Mouse (Mus musculus) heart, adult 18-20 months (tissue): Measurements from ENCODE around the gene Zfp113. TPM values are rescaled to one million over a fixed set of nuclear protein-coding genes. Genes with fewer than 3 reads are reported as not detected.

ENCODE experiments used
- DNase-seq, 2 experiments: peaks; one replicate each; pipeline ENCODE4 v3.0.0; 2021 to 2022; ENCODE audit warnings: mixed read lengths in 1 of 2
- long read RNA-seq, 2 experiments: library from polyadenylated mRNA; stranded (forward); transcript quantifications; one replicate each; pipeline ENCODE4 v2.0.0; 2021
- total RNA-seq, 2 experiments: library from RNA; stranded (reverse); gene quantifications; 2 replicates each; pipeline ENCODE4 v1.2.3; 2021

Zfp113 gene
- 1 to 10 TPM; 6.8 to 8.0 TPM for total RNA-seq
- long read RNA-seq, experiment 1, full-length matches to known transcripts = 4 of 4 reads
- long read RNA-seq, experiment 1, partial matches to known transcripts = 0 of 4 reads
- long read RNA-seq, experiment 1, other reads (novel, unspliced or antisense) = 0 of 4 reads
- long read RNA-seq, experiment 2, full-length matches to known transcripts = 4 of 4 reads
- long read RNA-seq, experiment 2, partial matches to known transcripts = 0 of 4 reads
- long read RNA-seq, experiment 2, other reads (novel, unspliced or antisense) = 0 of 4 reads

DNA sequence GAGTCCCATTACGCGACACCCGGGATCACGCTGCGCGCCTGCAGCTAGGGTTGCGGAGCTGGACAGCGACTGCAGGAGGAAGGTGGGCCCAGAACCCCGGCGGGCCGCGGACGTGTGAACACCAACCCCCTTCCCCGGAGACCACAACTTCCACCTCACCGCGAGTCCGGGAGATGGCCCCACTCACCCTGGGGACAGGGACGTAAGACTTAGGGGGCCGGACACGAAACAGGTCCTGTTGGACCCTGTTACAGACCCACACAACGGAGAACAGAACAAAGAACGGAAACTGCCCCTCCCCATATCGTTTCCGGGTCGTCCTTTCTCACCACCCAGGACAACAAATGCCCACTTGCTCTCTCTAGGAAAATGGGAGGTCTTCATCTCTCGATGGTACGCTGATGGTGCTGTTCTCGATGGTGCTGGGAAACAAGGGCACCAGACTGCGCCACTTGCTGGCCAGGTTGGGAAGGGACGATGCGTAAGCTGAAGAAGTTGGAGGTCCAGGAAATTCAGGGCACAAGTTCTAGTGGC is at the start of gene Zfp113:
Zfp113 (minus strand) TSS at position 302 of the 534 bp plus-strand sequence.
- peak; percentile 92 to 95 for DNase-seq

GRCm38 (mm10) chr5:138202086-138202485 is 46.5 kb upstream of the Zfp113 start:
- no peak for DNase-seq

GRCm38 (mm10) chr5:138199576-138199975 is 44.0 kb upstream of the Zfp113 start:
- DNase-seq = no peak

- no peak for DNase-seq
These were observed 39.9 kb upstream of the Zfp113 start for GRCm38 (mm10) chr5:138195463-138195862.

DNA sequence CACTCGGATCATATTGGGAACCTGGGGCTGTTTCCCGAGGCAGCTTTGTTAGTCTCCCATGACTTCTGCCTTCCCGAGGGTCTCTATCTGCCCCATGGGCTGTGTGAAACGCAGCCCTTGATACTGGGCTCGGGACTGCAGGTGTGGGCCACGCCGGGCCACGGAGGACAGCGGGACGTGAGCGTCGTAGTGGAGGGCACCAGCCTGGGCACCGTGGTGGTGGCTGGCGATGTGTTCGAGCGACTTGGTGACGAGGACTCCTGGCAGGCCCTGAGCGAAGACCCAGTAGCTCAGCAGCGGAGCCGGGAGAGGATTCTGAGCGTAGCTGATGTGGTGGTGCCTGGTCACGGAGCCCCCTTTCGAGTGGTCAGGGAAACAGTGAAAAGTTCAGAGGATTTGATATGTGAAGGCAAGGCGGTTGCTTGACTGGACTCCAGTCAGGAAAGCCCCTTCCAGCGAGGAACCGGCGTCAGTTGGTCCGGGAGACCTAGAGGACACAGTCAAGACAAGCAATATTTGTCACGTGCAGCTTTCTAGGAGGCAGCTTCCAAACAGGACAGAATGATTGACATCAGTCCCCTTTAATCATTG is 39.3 kb upstream of the Zfp113 start:
- peak; percentile 31 to 58 for DNase-seq

GRCm38 (mm10) chr5:138193771-138194727 is 38.5 kb upstream of the Zfp113 start, which contains the start of gene Mblac1:
Gene Mblac1 (plus strand): TSS chr5:138194314.
- DNase-seq = peak; percentile 90 to 94

DNA sequence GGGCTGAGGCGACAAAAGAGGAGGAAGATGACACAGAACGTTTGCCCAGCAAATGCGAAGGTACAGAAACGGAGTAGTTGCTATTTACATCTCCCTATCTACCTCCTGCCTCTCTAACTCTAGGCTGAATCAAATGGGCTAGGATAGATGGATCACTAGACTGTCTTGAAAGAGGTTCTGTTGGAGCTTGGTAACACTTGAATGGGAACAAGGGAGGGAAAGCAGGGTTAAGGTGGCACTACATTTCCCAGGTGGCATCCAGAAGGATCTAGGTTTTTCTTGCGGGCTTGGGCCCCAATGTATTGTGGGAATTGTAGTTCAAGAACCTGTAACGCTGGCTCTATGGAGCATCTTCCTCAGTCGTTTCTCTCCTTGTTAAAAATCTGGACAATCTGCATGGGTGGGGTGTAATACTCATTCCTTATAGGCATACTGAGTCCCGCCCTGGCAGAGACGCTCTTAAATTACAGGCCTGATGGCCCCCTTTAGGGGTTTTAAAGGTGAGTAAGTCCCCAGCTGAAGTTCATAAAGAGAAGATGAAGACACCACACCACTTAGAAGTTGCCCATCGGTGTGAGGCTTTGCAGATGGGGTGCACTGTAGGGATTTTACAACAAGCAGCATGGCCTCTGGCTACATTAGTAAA is 32.2 kb upstream of the Zfp113 start:
- DNase-seq = peak; percentile 87 to 89

DNA sequence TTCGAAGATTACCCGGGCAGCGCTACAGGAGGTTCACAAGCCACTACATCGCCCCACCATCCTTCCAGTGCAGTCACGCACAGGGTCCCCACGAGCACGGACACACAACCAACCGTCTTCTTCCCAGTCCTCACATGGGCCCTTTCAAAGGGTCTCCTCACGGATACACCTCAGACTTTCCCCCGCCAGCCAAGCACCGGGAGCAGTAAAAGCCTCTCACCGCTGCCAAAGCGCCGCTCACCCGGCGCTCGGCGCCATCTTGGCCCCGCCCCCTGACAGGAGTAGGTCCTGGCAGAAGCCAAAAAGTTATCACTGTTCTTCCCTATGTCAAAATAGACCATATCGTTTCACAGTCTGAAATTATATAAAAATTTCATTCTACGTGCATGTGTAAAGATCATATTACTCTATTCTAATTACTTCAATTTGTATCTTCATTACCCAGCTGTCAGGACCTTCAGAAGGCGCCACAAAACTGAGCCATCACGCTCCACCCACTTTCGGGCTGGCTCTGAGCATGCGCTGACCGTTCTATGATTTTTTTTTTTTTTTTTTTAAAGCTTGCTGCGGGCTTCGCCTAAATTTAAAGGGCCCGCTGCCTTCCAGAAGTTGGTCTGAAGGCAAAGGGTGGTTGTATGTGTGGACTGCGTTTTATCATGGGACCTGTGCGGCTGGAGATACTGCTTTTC is 31.6 kb upstream of the Zfp113 start, which contains the start of the genes Taf6 and Cnpy4:
Taf6 (minus strand) TSS at position 502 of the 689 bp plus-strand sequence.
Cnpy4 (plus strand) TSS at position 536 of the 689 bp plus-strand sequence.
- DNase-seq = peak; percentile 90 to 93

- no peak for DNase-seq
These were observed 17.7 kb upstream of the Zfp113 start for GRCm38 (mm10) chr5:138173217-138173616.

DNA sequence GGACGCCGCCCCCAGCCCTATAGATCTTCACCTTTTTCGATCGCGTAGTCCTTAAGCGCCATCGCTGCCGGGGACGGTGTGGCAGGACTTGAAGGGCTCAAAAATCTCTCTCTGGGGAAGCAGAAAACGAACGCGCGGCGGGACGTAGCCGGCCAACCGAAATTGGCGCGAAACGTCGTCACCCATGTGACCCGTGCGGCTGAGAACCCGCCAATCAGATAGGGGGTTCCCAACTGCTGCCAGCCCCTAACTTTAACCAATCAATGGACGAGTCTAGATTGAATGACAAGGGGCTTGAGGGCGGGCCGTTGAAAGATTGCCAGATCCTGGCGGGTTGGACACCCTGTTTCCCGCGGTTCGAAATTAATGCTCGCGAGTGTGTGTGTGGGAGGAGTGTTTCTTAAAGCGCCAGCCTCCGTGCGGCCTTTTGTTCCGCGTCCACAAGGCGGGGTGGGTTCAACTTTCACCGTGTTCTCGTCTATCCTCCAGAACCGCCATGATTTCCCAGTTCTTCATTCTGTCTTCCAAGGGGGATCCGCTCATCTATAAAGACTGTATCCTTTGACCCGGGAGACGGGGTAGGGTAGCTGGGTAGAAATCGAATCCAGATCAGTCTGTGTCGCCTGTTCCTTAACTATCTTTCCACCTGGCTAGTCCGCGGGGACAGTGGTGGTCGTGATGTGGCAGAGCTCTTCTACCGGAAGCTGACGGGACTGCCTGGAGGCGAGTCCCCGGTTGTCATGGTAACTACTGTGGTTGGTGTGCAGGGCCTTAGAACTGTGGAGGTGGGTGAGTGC is 16.3 kb upstream of the Zfp113 start, which contains the start of the genes Ap4m1 and Mcm7:
Ap4m1 (plus strand) TSS at position 308 of the 797 bp plus-strand sequence.
Mcm7 (minus strand) TSS at position 728 of the 797 bp plus-strand sequence.
- peak; percentile 99 to 100 for DNase-seq

DNA sequence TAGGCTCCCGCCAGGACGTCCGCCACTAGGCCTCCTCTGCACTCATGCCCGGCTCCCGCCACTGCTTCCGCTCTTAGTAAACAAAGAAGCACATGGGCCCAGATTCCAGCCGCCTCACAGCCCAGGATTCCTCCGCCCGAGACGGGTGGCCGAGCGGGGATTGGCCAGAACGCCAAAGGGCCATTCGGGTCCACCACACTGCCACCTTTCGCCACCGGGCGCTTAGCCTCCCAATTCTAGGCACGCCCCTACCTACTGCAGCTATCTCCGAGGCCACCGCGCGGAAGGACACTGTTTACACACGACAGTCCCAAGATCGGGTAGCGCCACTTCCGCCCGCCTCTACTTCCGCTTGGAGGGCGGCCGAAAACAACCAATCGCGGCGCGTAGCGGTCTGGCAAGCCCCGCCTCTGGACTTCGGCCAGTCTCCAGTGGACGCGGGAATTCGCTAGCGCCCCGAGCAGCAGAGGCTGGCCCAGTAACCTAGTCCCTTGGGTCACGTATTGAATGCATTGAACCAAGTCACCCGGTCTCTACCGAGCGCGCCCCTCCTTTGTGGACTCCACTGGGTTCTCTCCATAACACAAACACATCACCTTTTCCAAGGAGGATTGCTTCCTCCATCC is 15.5 kb upstream of the Zfp113 start:
- peak; percentile 97 to 98 for DNase-seq

DNA sequence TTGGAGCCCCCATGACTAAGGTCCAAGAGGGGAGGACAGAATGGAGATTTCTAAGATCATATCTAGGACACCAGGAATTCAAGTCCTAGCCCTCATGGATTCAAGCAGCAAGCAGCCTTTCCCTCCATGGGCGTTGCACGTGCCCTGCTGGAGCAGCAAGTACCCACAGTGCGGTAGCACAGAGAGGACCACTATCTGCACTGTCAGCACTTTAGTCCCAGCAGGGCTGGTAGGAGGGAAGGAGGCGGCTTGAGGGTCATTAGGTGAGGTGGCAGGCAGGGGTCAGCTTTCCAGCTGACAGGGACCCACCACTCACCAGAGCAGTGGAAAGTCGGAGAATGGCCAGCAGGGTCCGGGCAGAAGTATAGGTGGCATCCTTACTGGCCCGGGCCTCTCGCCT is 10.1 kb upstream of the Zfp113 start:
- DNase-seq = no peak

- DNase-seq = no peak
These were observed 8.1 kb upstream of the Zfp113 start for GRCm38 (mm10) chr5:138163610-138164009.

GRCm38 (mm10) chr5:138163046-138163445 is 7.5 kb upstream of the Zfp113 start:
- DNase-seq = no peak

DNA sequence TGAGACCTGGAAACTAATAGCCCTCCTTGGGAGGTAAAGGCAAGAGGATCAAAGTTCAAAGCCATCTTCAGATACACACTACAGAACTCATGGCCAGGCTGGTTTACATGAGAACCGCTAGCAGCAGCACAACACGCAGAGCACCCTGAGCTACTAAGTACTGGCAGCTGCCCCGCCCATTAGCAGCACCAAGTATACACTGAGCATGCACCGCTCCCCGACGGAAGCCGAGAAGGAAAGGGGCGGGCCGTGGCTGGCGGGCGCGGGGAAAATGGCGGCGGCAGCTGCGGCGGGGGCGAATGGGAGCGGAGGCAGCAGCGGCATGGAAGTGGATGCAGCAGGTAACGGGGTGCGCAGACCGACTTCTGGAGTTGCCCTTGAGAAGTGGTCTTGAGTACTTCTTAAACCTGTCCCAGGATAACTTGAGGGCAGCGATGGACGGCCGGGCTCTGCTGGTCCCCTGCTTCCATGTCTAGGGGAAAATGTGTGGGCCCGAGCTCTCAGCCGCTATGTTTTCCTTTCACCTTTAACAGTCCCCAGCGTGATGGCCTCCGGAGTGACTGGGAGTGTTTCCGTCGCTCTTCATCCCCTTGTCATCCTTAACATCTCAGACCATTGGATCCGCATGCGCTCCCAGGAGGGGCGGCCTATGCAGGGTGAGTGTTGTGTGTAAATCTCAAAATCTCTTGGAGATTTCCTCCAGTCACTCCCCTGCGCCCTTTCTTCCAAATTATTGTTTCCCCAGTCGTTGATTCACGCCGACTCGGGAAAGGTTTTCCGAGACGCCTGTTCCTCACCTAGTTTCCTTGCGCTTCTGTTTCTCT is 5.5 kb upstream of the Zfp113 start, which contains the start of gene Cops6:
Cops6 (plus strand) TSS at position 230 of the 824 bp plus-strand sequence.
- DNase-seq = peak; percentile 96 to 98

GRCm38 (mm10) chr5:138160224-138160762 is 4.7 kb upstream of the Zfp113 start:
- DNase-seq = no peak

- DNase-seq = no peak
These were observed 1.2 kb downstream of the Zfp113 start for GRCm38 (mm10) chr5:138154390-138154789.

GRCm38 (mm10) chr5:138138585-138138984 is 17.0 kb downstream of the Zfp113 start:
- DNase-seq = no peak
